Mouse (Mus musculus) limb, embryonic 12.5 days (tissue): ENCODE data around the gene Kcnk13. TPM values are rescaled to one million over a fixed set of nuclear protein-coding genes. Genes with fewer than 3 reads are reported as not detected.

Experiments
- ATAC-seq: fragments of 200-750 bp; cut with Nextera tagmentation; 2 replicates; pipeline ENCODE4 v1.8.0; 2017; ENCODE audit warnings: low read depth, moderate TSS enrichment; ENCODE audit not compliant: insufficient number of reproducible peaks, insufficient read depth, low FRiP score, low TSS enrichment
- H3K27ac ChIP-seq: fragments of 300-500 bp; sonication (generic); 2 replicates; pipeline ENCODE4 v1.5.1; 2016; ENCODE audit warnings: mild to moderate bottlenecking, moderate library complexity
- H3K27me3 ChIP-seq: fragments of 300-500 bp; sonication (generic); 2 replicates; pipeline ENCODE4 v1.6.1; 2016; ENCODE audit warnings: mild to moderate bottlenecking, moderate library complexity
- H3K36me3 ChIP-seq: fragments of 300-500 bp; sonication (generic); 2 replicates; pipeline ENCODE4 v1.6.1; 2016; ENCODE audit warnings: mild to moderate bottlenecking, moderate library complexity
- H3K4me1 ChIP-seq: fragments of 300-500 bp; sonication (generic); replicated peaks from 2 replicates; pipeline ENCODE4 v1.6.1; 2016
- H3K4me2 ChIP-seq: fragments of 300-500 bp; sonication (generic); 2 replicates; pipeline ENCODE4 v1.6.1; 2016; ENCODE audit warnings: mild to moderate bottlenecking, moderate library complexity
- H3K4me3 ChIP-seq: fragments of 300-500 bp; sonication (generic); replicated peaks from 2 replicates; pipeline ENCODE4 v1.5.1; 2016; ENCODE audit warnings: mild to moderate bottlenecking
- H3K9ac ChIP-seq: fragments of 300-500 bp; sonication (generic); replicated peaks from 2 replicates; pipeline ENCODE4 v1.6.1; 2016; ENCODE audit warnings: mild to moderate bottlenecking, moderate library complexity
- H3K9me3 ChIP-seq: fragments of 300-500 bp; sonication (generic); 2 replicates; pipeline ENCODE4 v1.6.1; 2016; ENCODE audit warnings: mild to moderate bottlenecking, moderate library complexity
- WGBS: fragments of 180-500 bp; shearing (Covaris S2); methylation state at CpG from one replicate; pipeline ENCODE4 v1.1.7; 2016; 5-methylcytosine and 5-hydroxymethylcytosine counted together
- microRNA-seq: library from miRNA; unstranded; fragments of <30 nt; microRNA quantifications from one replicate; pipeline ENCODE4, GENCODE M21; 2017
- polyA plus RNA-seq: library from polyadenylated mRNA; unstranded; fragments of >200 nt; fragmentation: Nextera tagmentation; extraction: Ambion mirVana; gene quantifications from 2 replicates; pipeline ENCODE4 v1.2.1, GENCODE M21; 2016

Kcnk13 gene
- polyA plus RNA-seq, 1 experiment from 2014 or later, result 1.7 TPM

- H3K4me1 ChIP-seq, result no peaks in the 10 kb centered on the region
- H3K9me3 ChIP-seq, result no peaks in the 10 kb centered on the region
- H3K36me3 ChIP-seq, result no peaks in the 10 kb centered on the region
- ATAC-seq, result no peak
- no peak overlapping the region for H3K4me2 ChIP-seq
- no peak overlapping the region for H3K27ac ChIP-seq
- H3K27me3 ChIP-seq, result no peaks in the 10 kb centered on the region
- no peak overlapping the region for H3K9ac ChIP-seq
- 56% methylated on average over 3 of the region's 3 CpGs for WGBS
- no peak overlapping the region for H3K4me3 ChIP-seq
Measured at GRCm38 (mm10) chr12:100099971-100100706, 135.8 kb downstream of the Kcnk13 start.

GRCm38 (mm10) chr12:100100707-100101030, 136.4 kb downstream of the Kcnk13 start:
- Histone ChIP-seq H3K4me1 (no peaks in the 10 kb centered on the region), H3K4me2 (no peak overlapping the region), H3K9me3 (no peaks in the 10 kb centered on the region), H3K27ac (no peak overlapping the region), H3K36me3 (no peaks in the 10 kb centered on the region), H3K4me3 (no peak overlapping the region), H3K27me3 (no peaks in the 10 kb centered on the region), H3K9ac (no peak overlapping the region)
- 70% methylated on average over 3 of the region's 3 CpGs for WGBS
- no peak for ATAC-seq

- no peaks in the 10 kb centered on the region for H3K27me3 ChIP-seq
- H3K9ac ChIP-seq, result no peak overlapping the region
- H3K27ac ChIP-seq, result no peak overlapping the region
- no peaks in the 10 kb centered on the region for H3K9me3 ChIP-seq
- ATAC-seq, result no peak
- no peaks in the 10 kb centered on the region for H3K36me3 ChIP-seq
- 71% methylated on average over 3 of the region's 3 CpGs for WGBS
- H3K4me1 ChIP-seq, result peaks cover 3% of the 10 kb centered on the region; the same call in 1 of the 2 replicates
- H3K4me3 ChIP-seq, result no peak overlapping the region
- no peak overlapping the region for H3K4me2 ChIP-seq
Measured at GRCm38 (mm10) chr12:100101651-100102050, 137.4 kb downstream of the Kcnk13 start.

GRCm38 (mm10) chr12:100104530-100104929, 140.2 kb downstream of the Kcnk13 start:
- Histone ChIP-seq H3K4me1 (peaks cover 3% of the 10 kb centered on the region; the same call in 1 of the 2 replicates), H3K27ac (no peak overlapping the region), H3K9ac (no peak overlapping the region), H3K9me3 (no peaks in the 10 kb centered on the region), H3K27me3 (no peaks in the 10 kb centered on the region), H3K36me3 (no peaks in the 10 kb centered on the region), H3K4me3 (no peak overlapping the region), H3K4me2 (no peak overlapping the region)
- no peak for ATAC-seq
- 90% methylated on average over 5 of the region's 5 CpGs for WGBS

- H3K4me3 ChIP-seq, result no peak overlapping the region
- H3K27ac ChIP-seq, result no peak overlapping the region
- no peaks in the 10 kb centered on the region for H3K9me3 ChIP-seq
- H3K27me3 ChIP-seq, result no peaks in the 10 kb centered on the region
- no peak overlapping the region for H3K9ac ChIP-seq
- 14% methylated on average over 20 of the region's 20 CpGs for WGBS
- ATAC-seq, result no peak
- H3K4me2 ChIP-seq, result no peak overlapping the region
- H3K36me3 ChIP-seq, result 0 out of 2 replicates have a peak, but pooled peaks cover under 1% of the 10 kb centered on the region
- H3K4me1 ChIP-seq, result peaks cover 11% of the 10 kb centered on the region
Measured at GRCm38 (mm10) chr12:100106275-100106895, 142.1 kb downstream of the Kcnk13 start.

- Histone ChIP-seq H3K27me3 (no peaks in the 10 kb centered on the region), H3K36me3 (peaks cover 11% of the 10 kb centered on the region; the same call in 1 of the 2 replicates), H3K4me2 (no peak overlapping the region), H3K4me3 (no peak overlapping the region), H3K27ac (no peak overlapping the region), H3K9me3 (no peaks in the 10 kb centered on the region), H3K9ac (no peak overlapping the region), H3K4me1 (peaks cover 15% of the 10 kb centered on the region)
- no peak for ATAC-seq
- 52% methylated on average over 4 of the region's 4 CpGs for WGBS
Measured at GRCm38 (mm10) chr12:100107436-100107835, 143.1 kb downstream of the Kcnk13 start.

GRCm38 (mm10) chr12:100109986-100110696, 145.8 kb downstream of the Kcnk13 start, which contains the start of gene Psmc1:
Gene Psmc1, plus strand, starts transcription at chr12:100110154.
- Histone ChIP-seq H3K4me2 (peak within 1 kb of the TSS; percentile 93), H3K4me3 (peak within 1 kb of the TSS; percentile 95), H3K9me3 (no peaks in the 10 kb centered on the region), H3K27me3 (no peaks in the 10 kb centered on the region), H3K27ac (peak within 1 kb of the TSS; percentile 88), H3K9ac (peak within 1 kb of the TSS; percentile 94), H3K36me3 (peaks cover 33% of the 10 kb centered on the region), H3K4me1 (peaks cover 15% of the 10 kb centered on the region)
- peak; percentile 87 for ATAC-seq
- whole genome bisulfite sequencing, result under 1% methylated on average over 58 of the region's 58 CpGs

Small RNA genes within 50 kb of the gene (microRNA-seq; reads per million reads assigned to microRNA genes)
- not detected for gene Gm23291

Other genes with a start within 250 kb of the Kcnk13 start
- 18.5 and 22.9 TPM in 2 replicates for gene Efcab11, start 80.1 kb upstream of the Kcnk13 start, polyA plus RNA-seq
- 61.9 and 65.7 TPM in 2 replicates for gene Tdp1, start 80.0 kb upstream of the Kcnk13 start, polyA plus RNA-seq
- gene Psmc1, start 145.7 kb downstream of the Kcnk13 start, polyA plus RNA-seq, result 312 and 322 TPM in 2 replicates
- 17.9 and 19.8 TPM in 2 replicates for gene Nrde2, start 195.2 kb downstream of the Kcnk13 start, polyA plus RNA-seq
- gene Calm1, start 234.9 kb downstream of the Kcnk13 start, polyA plus RNA-seq, result 1,129 and 1,141 TPM in 2 replicates